Mouse (Mus musculus) adrenal gland, adult (tissue): ENCODE results near the gene Ptpdc1.

Experiments
- DNase-seq, 2 experiments: peaks; one replicate each; pipeline ENCODE4 v3.0.0; 2022 to 2023; ENCODE audit warnings: low spot score in 1 of 2; ENCODE audit not compliant: inconsistent age in 2 of 2

The Ptpdc1 gene

GRCm38 (mm10) chr13:48657791-48658190 lies 32.3 kb upstream of the Ptpdc1 start:
- no peak for DNase-seq

DNA sequence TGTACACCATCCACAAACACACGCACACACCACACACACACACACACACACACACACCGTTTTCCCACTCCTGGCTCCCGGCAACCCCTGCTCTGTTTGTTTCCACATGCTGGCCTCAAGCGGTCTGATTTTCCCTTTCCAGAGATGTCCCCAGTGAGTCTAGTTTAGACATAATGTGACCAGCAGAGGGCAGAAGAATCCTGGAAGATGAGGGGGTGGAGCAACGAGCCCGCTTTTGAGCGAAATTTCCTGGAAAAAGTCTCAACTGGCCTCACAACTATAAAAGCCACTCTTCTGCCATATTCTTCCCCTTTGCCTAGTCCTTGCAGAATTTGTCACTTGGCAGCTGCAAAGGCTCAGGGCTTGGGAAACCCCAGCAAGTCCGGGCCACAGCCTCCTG lies 30.2 kb upstream of the Ptpdc1 start:
- DNase-seq = peak; percentile 46 to 89

GRCm38 (mm10) chr13:48653788-48654770 lies 28.6 kb upstream of the Ptpdc1 start:
- peak; percentile 59 to 86 for DNase-seq

DNA sequence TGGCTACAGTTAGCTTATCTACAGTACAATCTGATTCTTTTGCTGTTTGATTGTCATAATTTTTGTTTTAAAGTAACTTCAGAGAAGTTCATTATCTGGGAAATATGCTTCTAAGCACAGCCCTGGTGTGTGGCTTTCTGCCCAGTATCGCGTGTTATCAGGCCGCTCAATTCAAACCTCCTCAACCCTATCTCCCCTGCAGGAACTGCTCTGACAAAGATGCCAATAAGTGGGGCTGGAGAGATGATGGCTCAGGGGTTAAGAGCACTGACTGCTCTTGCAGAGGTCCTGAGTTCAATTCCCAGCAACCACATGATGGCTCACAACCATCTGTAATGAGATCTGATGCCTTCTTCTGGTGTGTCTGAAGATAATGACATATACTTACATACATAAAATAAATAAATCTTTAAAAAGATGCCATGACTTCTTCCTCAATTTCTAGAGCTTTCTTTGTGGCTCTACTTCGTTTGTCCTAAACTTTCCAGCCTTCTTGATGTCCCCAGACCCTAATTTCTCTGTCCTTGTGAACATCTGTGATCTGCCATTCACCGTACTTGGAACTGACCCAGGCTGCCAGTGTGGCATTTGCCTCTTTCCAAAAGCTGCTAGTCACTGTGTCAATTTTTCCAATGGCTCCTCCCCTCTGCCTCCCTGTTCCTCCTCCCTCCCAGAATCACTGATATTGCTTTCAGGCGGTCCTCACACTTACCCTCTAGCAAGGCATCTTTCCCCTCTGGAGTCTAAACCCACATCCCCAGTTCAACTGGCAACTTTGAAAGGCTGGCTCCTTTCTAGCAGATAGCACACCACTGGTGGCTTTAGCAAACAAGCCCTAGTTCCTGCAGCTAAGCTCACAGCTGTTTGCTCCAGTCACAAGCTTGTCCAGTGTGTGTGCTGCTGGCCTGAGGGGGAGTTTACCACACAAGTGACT lies 25.9 kb upstream of the Ptpdc1 start:
- no peak for DNase-seq

GRCm38 (mm10) chr13:48650615-48651014 lies 25.2 kb upstream of the Ptpdc1 start:
- peak in 1 of 2 experiments; percentile 60 for DNase-seq

DNA sequence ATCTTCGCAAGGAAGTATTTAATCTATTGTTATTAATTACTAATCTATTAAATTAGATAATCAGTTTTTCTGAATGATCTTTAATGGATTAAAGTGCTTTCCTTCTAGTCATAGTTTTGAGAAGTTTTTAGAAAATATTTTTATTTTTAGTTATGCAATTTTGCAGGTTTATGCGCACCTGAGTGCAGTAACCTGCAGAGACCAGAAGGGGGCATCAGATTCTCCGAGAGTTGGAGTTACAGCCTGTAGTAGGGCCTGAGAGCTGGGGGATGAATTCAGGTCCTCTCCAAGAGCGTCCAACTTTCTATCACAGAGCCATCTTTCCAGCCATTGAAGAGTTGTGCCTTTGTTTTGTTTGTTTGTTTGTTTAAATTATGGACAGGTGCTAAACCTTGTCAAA lies 21.2 kb upstream of the Ptpdc1 start:
- DNase-seq = no peak

- DNase-seq = no peak
These were observed 18.5 kb upstream of the Ptpdc1 start for GRCm38 (mm10) chr13:48643991-48644390.

DNA sequence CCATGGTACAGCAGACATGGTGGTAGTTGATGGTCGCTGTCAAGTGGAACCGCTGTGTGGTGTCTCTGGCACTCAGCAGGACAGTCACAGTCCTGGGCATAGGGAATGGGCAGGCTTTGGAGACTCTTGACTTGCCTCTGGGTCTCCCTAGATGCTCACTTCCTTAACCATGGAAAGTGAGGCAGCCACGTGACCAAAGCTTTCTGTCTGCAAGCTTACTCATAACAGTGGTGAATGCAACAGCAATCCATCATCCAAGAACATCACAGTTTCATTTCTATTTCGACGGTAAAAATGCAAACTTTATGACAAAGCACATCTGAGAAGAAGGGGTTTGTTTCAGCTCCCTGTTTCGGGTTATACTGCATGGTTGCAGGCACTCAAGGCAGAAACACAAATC lies 17.6 kb upstream of the Ptpdc1 start:
- no peak for DNase-seq

GRCm38 (mm10) chr13:48639570-48639969 lies 14.1 kb upstream of the Ptpdc1 start:
- DNase-seq = peak; percentile 50 to 87

DNA sequence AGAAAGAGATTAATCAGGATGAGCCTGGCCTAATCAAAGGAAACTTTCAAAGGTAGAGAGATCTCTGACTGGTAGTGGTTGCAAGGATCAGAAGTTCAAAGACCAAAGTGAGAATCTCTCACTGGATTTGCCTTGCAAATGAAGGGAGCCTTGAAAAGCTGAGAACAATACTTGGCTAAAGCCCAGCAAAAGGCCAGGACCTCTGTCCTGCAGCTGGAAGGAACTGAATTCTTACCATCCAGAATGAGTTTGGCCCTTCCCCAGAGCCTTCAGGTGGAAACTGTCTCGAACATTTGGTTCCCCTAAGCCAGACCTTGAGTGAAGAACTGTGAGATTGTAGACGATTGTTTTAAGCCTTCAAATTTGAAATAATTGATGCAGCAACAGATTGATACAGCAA lies 12.2 kb upstream of the Ptpdc1 start:
- DNase-seq = no peak

- no peak for DNase-seq
These were observed 6.2 kb upstream of the Ptpdc1 start for GRCm38 (mm10) chr13:48631691-48632090.

DNA sequence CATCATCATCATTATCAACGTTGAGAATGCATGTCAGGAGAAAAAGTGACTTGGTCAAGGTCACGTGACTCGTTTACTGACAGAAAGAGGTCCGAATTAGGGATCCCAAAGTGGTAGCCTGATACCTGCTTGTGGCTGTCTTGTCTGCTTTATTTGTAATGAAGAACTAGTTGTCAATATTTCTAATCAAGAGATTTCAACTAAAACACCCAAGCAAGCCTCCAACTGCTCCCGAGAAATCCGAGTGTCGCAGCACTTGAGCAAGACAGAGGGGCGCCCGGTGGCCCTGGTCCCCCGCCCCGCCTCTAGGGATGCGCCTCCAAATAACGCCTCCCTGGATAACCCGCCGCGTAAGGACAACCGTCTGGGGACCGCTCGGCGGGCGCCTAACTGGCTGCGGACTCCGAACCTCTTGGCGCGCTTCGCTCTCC lies 481 bp downstream of the Ptpdc1 start:
- no peak for DNase-seq

DNA sequence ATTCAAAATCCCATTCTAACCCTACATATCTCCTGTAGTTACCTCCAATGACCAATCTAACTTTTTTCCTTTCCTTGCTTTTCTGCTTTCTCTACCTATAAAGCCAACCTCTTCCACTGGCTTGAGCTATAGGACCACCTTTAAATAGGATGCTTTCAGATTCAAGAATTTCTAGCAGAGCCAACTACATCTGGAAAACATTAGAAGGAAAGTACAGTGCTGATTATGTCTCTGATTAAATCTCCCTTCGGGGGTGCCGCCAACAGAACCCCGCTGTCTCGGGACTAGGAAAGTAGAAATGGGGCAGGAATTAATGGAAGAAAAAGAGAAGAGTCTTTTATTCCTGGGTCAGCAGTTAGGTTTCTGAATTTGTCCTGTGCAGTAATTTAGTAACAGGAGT lies 6.6 kb downstream of the Ptpdc1 start:
- DNase-seq = no peak

DNA sequence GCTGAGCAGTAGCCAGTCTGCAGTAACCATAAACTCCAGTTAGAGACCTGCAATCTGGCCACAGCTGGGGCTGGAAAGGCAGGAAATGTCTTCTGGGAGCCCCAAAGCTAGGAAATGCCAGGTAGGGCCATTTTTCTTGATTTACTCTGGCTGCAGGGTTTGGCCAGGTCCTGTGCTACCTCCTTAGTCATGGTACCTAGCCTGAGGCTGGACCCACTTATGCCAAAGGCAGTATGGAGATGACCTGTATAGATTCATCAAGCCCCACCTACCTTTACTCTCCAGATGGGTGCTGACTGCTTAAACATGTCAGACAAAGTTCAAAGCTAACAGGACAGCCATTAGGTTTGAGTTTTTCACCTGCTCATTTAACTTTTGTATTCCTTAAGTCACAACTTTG lies 7.7 kb downstream of the Ptpdc1 start:
- DNase-seq = no peak

- no peak for DNase-seq
These were observed 10.9 kb downstream of the Ptpdc1 start for GRCm38 (mm10) chr13:48614525-48614924.

DNA sequence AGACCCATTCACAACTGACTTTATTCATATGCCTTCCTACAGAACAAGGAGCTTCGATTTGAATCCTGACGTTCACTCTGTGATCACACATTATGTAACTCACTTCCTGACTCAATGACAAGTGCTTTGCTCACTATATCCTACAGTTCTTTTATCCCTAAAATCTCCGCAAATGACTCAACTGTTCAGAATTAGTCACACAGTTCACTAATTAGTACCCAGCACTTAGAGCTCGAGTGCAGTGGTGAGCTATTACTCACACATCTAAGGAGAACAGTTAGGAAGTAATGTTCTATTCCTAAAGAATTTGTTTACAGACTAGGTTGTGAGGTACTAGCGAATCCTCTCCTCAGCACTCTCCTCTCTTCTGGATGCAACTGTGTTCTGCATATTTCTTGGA lies 16.4 kb downstream of the Ptpdc1 start:
- no peak for DNase-seq

DNA sequence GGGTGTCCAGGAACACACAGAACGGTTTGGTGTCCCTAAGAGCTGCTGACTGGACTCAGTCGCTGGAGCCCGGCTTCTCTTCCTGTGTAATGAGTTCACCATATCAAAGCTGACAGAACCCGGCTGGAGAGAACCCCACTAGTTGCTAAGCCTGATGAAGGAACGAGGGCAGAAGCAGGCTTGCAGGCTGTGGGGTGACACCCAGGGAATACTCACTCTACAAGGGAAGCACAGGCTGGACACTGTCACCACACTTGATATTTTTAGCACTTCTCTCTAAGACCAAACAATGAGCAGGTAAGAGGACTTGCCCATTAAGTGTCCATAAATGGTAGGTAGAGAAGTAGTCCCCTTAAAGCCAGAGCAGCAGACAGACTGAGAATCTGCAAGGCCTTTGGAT lies 20.9 kb downstream of the Ptpdc1 start:
- DNase-seq = no peak

DNA sequence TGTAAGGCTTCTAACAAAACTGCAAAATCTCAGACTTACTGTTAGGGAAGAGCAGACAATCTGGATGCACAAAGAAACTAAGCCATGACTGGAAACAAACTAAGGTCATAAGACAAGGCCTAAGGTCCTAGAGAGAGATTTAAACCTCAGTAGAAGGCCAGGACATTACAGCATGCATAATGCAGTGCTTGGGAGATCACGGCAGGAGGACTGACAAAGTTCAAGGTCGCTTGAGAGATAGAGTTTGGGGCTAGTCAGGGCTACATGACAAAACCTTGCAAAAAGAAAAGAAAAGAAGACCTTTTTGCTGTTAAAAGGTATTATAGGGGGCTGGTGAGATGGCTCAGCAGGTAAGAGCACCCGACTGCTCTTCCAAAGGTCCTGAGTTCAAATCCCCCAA lies 22.2 kb downstream of the Ptpdc1 start:
- peak in 1 of 2 experiments; percentile 33 for DNase-seq

DNA sequence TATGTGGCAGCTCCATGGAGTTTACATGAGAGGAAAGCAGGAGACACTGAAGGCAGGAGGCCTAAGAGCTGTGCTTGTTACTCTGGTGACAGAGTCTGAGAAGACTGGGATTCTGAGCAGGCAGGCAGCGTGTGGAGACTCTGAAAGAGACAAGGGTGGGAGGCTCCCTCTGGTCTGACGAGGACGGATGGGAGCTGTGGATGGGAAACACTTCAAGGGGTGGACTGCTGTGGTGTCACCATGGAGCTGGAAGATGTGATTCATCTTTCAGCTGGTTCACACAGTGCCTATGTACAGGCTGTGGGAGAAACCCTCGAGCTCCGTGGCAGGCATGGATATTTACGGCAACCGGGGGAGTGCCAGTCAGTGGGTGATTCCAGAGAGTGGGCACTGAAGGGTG lies 30.9 kb downstream of the Ptpdc1 start:
- no peak for DNase-seq

- no peak for DNase-seq
These were observed 31.4 kb downstream of the Ptpdc1 start for GRCm38 (mm10) chr13:48594031-48594430.

DNA sequence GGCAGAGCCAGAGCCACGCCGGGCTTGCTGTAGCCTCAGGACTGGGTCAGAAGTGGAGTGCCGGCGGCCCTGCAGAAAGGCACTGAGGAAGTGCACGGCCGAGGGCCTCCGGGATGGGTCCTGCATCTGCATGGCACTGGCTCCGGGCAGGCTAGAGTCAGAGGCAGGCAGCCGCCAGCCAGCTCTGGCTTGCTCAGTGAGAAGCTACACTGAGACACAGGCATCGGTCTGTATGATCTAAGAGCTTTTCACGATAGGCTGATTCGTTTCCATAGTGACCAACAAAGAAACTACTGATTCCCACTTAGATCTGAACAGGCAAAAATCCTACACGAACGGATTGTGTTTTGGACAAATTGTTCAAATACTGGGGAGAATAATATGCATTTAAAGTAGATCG lies 32.3 kb downstream of the Ptpdc1 start:
- DNase-seq = no peak

GRCm38 (mm10) chr13:48590743-48591142 lies 34.7 kb downstream of the Ptpdc1 start:
- no peak for DNase-seq
